Mouse (Mus musculus) kidney, postnatal 0 days (tissue): ENCODE measurements around the gene Hsd17b14. TPM values are rescaled to one million over a fixed set of nuclear protein-coding genes. Genes with fewer than 3 reads are reported as not detected.

Experiments used
- ATAC-seq: fragments of 200-750 bp; cut with Nextera tagmentation; replicated peaks from 2 replicates; pipeline ENCODE4 v1.8.0; 2017; ENCODE audit warnings: low read depth, moderate number of reproducible peaks, moderate TSS enrichment, moderate library complexity; ENCODE audit not compliant: low FRiP score
- DNase-seq: peaks from one replicate; pipeline ENCODE4 v3.0.0-alpha.2; 2016; ENCODE audit warnings: low spot score
- H3K27ac ChIP-seq: fragments of 300-500 bp; sonication (generic); 2 replicates; pipeline ENCODE4 v1.5.1; 2014; ENCODE audit warnings: mild to moderate bottlenecking
- H3K27me3 ChIP-seq: fragments of 300-500 bp; sonication (generic); 2 replicates; pipeline ENCODE4 v1.6.1; 2014; ENCODE audit warnings: low read length, mixed read lengths; ENCODE audit not compliant: insufficient read depth
- H3K36me3 ChIP-seq: fragments of 300-500 bp; sonication (generic); 2 replicates; pipeline ENCODE4 v1.6.1; 2014; ENCODE audit warnings: low read length, mixed read lengths; ENCODE audit not compliant: insufficient read depth
- H3K4me1 ChIP-seq: fragments of 300-500 bp; sonication (generic); replicated peaks from 2 replicates; pipeline ENCODE4 v1.6.1; 2014; ENCODE audit warnings: antibody characterized with exemption, low read length, mixed read lengths; ENCODE audit not compliant: insufficient read depth
- H3K4me2 ChIP-seq: fragments of 300-500 bp; sonication (generic); 2 replicates; pipeline ENCODE4 v1.6.1; 2014; ENCODE audit warnings: mild to moderate bottlenecking, low read length, moderate library complexity, mixed read lengths
- H3K4me3 ChIP-seq: fragments of 300-500 bp; sonication (generic); replicated peaks from 2 replicates; pipeline ENCODE4 v1.5.1; 2014; ENCODE audit warnings: low read depth, low read length
- H3K9ac ChIP-seq: fragments of 300-500 bp; sonication (generic); 2 replicates; pipeline ENCODE4 v1.6.1; 2014; ENCODE audit warnings: low read depth, low read length
- H3K9me3 ChIP-seq: fragments of 300-500 bp; sonication (generic); replicated peaks from 2 replicates; pipeline ENCODE4 v1.6.1; 2016; ENCODE audit warnings: low read length, inconsistent platforms, mixed read lengths
- CTCF ChIP-seq: IDR thresholded peaks from 2 replicates; pipeline ENCODE4 v1.5.1; 2016; ENCODE audit warnings: antibody characterized with exemption, low read depth, mild to moderate bottlenecking, moderate library complexity
- WGBS: fragments of 180-500 bp; shearing (Covaris S2); extraction: QIAGEN DNeasy Blood & Tissue Kit; methylation state at CpG from one replicate; pipeline ENCODE4 v1.1.7; 2014; 5-methylcytosine and 5-hydroxymethylcytosine counted together
- polyA plus RNA-seq: library from polyadenylated mRNA; unstranded; fragments of >200 nt; fragmentation: Nextera tagmentation; extraction: Ambion mirVana; gene quantifications from 2 replicates; pipeline ENCODE4 v1.2.1, GENCODE M21; 2015

Gene Hsd17b14
- polyA plus RNA-seq, 1 experiment from 2014 or later = 20.5 TPM

- H3K27me3 ChIP-seq = no peaks in the 10 kb centered on the region
- no peak; the same call in 1 of the 2 replicates for TF ChIP-seq CTCF
- peak overlapping the region; percentile 89 for H3K27ac ChIP-seq
- peak; percentile 98 for DNase-seq
- H3K4me3 ChIP-seq = peak overlapping the region; percentile 25; the same call in 1 of the 2 replicates
- peak overlapping the region; percentile 59 for H3K4me2 ChIP-seq
- peak; percentile 97 for ATAC-seq
- WGBS = 3% methylated on average over 24 of the region's 24 CpGs
- no peaks in the 10 kb centered on the region for H3K36me3 ChIP-seq
- H3K4me1 ChIP-seq = peaks cover 17% of the 10 kb centered on the region
- H3K9me3 ChIP-seq = no peaks in the 10 kb centered on the region
- H3K9ac ChIP-seq = peak overlapping the region; percentile 15
Observed at GRCm38 (mm10) chr7:45567780-45568516, 13.3 kb downstream of the Hsd17b14 start.

DNA sequence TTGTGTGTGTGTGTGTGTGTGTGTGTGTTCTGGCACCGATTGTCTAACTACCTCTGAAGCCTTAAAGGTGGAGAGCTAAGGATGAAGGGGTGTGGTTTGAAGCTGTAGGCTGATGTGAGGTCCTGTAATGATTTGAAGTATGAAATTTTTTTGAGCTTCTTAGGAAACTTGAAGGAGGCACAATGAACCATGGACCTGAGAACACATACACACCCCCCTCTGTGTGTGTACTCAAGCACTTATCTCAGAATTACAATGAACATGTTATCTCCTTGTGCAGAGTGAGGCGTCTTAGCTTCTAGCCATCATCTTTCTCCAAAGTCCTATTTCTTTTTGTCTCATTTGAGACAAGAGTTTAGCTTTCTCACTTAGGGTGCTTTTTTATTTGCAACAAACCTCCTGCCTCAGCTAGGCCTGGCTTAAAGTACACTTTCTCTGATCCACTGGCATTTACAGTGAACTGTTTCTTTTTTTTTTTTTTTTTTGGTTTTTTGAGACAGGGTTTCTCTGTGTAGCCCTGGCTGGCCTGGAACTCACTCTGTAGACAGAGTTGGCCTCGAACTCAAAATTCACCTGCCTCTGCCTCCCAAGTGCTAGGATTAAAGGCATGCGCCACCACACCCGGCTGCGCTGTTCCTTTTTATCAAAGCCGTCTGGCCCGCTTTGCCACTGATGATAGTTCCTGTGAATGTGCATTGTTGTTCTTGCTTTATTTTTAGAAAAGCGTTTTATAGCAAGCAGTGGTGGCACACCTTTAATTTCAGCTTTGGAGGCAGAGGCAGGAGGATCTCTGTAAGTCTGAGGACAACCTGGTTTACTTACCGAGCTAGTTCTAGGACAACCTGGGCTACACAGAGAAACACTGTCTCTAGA, 14.1 kb downstream of the Hsd17b14 start:
- ATAC-seq = no peak
- H3K27me3 ChIP-seq = no peaks in the 10 kb centered on the region
- H3K27ac ChIP-seq = peak overlapping the region; percentile 89
- H3K4me2 ChIP-seq = peak overlapping the region; percentile 59
- no peak for TF ChIP-seq CTCF
- no peak overlapping the region; the same call in 1 of the 2 replicates for H3K9ac ChIP-seq
- no peaks in the 10 kb centered on the region for H3K9me3 ChIP-seq
- no peaks in the 10 kb centered on the region for H3K36me3 ChIP-seq
- 80% methylated on average over 10 of the region's 10 CpGs for WGBS
- H3K4me1 ChIP-seq = peaks cover 20% of the 10 kb centered on the region
- DNase-seq = no peak
- H3K4me3 ChIP-seq = peak overlapping the region; percentile 25; the same call in 1 of the 2 replicates

- ATAC-seq (peak; percentile 44), DNase-seq (peak; percentile 81)
- Histone ChIP-seq H3K4me2 (peak within 1 kb of the TSS; percentile 84), H3K27ac (peak within 1 kb of the TSS; percentile 92), H3K9ac (peak within 1 kb of the TSS; percentile 80), H3K27me3 (no peaks in the 10 kb centered on the region), H3K4me1 (peaks cover 28% of the 10 kb centered on the region), H3K4me3 (peak within 1 kb of the TSS; percentile 70), H3K36me3 (no peaks in the 10 kb centered on the region), H3K9me3 (no peaks in the 10 kb centered on the region)
- TF ChIP-seq CTCF = no peak
- under 1% methylated on average over 42 of the region's 42 CpGs for WGBS
Observed at GRCm38 (mm10) chr7:45570103-45570741, 15.5 kb downstream of the Hsd17b14 start, which contains the start of gene Bcat2. Gene Bcat2, plus strand, starts transcription at chr7:45570153.

- peaks cover 13% of the 10 kb centered on the region; the same call in 1 of the 2 replicates for H3K36me3 ChIP-seq
- H3K4me1 ChIP-seq = peaks cover 33% of the 10 kb centered on the region
- H3K9me3 ChIP-seq = no peaks in the 10 kb centered on the region
- DNase-seq (no peak), ATAC-seq (no peak)
- no peak overlapping the region for H3K4me3 ChIP-seq
- no peak for TF ChIP-seq CTCF
- H3K4me2 ChIP-seq = peak overlapping the region; percentile 84
- no peak overlapping the region for H3K9ac ChIP-seq
- no peak overlapping the region for H3K27ac ChIP-seq
- H3K27me3 ChIP-seq = no peaks in the 10 kb centered on the region
- 45% methylated on average over 1 of the region's 1 CpGs for WGBS
Observed at GRCm38 (mm10) chr7:45571966-45572365, 17.3 kb downstream of the Hsd17b14 start.

GRCm38 (mm10) chr7:45573954-45574353, 19.3 kb downstream of the Hsd17b14 start:
- Histone ChIP-seq H3K9ac (no peak overlapping the region), H3K4me1 (peaks cover 33% of the 10 kb centered on the region), H3K4me3 (peak overlapping the region; percentile 15; the same call in 1 of the 2 replicates), H3K9me3 (no peaks in the 10 kb centered on the region), H3K36me3 (peaks cover 18% of the 10 kb centered on the region; the same call in 1 of the 2 replicates), H3K27ac (peak overlapping the region; percentile 85), H3K4me2 (peak overlapping the region; percentile 41), H3K27me3 (no peaks in the 10 kb centered on the region)
- ATAC-seq (no peak), DNase-seq (no peak)
- WGBS = 44% methylated on average over 8 of the region's 8 CpGs
- no peak for TF ChIP-seq CTCF
